Mouse (Mus musculus): ENCODE results near the gene Vmn1r43.
A peak's percentile ranks its signal among the peaks of the same experiment; 100 is the strongest.

DNA sequence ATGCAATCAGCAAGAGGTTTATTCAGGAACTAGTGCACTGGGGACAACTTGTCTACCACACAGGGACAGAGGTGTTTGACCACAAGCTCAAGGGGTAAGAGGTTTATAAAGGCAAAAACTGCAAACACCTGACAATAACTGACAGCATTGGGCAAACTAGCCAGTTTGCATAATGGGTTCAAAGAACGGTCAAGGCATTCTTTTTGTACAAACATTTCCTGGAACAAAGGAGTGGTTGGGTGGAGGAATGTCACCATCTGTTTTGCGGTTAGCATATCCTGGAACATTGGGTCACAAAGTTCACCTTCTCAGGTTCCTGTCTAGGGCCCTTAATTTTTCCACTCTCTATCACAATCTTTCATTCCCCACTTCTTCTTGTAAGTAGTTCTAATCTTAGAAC, 16.4 kb downstream of the Vmn1r43 start:
- TF ChIP-seq MYOD1 (IDR thresholded peaks at IDR 0.05; ENCODE audit: control insufficient read depth, insufficient read length, low read depth) (peak; percentile 58), CTCF (IDR thresholded peaks at IDR 0.05; ENCODE audit: control insufficient read depth, insufficient read depth, insufficient read length) (no peak)
